Mouse (Mus musculus) layer of hippocampus, adult 9-11 months (tissue): Measurements from ENCODE around the gene Arl15.

Source experiments
- DNase-seq: peaks from one replicate; pipeline ENCODE4 v3.0.0; 2022

Gene Arl15

GRCm38 (mm10) chr13:113994586-113994985 lies 200.3 kb downstream of the Arl15 start:
- DNase-seq: no peak

DNA sequence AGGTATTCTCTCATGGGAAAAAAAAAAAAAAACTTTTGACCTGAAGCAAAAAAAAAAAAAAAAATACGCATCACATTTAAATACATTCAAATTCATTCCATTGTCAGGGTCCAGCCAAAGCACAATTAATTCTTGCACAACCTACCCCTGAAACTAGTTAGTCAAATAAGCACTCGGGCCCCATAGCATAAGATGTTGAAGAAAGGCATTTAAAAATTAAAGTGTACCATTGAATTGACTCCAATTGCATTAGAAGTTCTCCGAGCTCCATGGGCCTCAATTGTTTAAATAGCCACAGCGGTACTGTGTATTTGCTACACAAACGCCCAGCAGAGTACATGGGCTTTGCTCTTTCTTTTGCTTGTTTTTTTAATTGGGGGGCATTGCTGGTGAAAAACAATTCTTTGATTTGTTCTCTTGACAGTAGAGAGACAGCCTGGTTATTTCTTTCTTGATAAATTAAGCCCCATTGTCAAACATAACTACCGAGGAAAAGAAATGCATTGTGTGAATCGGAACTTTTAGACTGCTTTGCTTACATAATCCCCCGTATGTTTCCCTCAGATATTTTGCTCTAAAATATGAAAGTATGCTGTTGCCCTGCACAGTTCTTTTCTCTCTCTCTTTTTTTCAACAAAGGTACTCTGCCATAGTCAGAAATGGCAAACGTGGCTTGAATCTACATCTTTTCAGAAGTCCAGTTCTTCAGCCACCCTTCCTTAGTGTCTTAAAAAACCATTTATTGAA lies 201.4 kb downstream of the Arl15 start:
- DNase-seq: no peak

- DNase-seq: no peak
These were observed 204.5 kb downstream of the Arl15 start for GRCm38 (mm10) chr13:113998811-113999210.

DNA sequence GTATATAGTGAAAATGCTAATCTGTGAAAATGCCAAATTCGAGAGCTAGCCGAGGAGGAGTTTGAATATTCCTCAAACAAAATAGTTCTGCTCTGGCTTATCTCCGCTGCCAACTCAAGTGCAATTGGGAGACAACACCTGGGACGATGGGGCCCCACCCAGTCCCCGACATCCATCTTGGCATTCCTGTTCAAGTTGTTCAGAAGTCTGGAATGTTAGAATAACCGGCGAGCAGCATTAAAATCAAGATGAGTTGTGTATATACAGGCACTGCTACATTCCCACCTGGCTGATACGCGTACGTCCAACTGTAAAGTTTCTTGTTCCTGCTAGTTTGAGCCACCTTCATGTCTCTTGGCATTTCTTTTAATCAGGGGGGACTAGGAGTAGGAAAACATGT lies 209.2 kb downstream of the Arl15 start:
- no peak for DNase-seq

DNA sequence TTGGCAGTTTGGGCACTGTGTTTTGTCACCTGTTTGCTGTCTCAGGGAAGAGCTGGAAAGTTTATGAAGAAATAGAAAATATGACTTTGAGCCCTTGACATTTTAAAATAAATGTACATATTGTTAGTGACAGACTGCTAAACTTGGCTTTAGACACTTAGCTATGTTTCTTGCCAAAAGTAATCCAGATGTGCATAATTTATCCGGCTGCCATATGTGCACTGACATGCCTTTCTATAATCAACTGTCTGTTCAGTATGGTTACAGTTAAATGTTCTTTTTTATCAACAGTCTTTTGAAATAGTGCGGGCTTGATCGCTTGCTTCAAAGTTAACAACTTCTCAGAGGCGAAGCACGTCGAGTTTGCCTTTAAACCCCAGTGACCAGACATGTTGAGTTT lies 209.9 kb downstream of the Arl15 start:
- DNase-seq: no peak

GRCm38 (mm10) chr13:114009786-114010185 lies 215.5 kb downstream of the Arl15 start:
- DNase-seq: no peak

GRCm38 (mm10) chr13:114010521-114010920 lies 216.2 kb downstream of the Arl15 start:
- DNase-seq: no peak

GRCm38 (mm10) chr13:114011019-114011418 lies 216.7 kb downstream of the Arl15 start:
- no peak for DNase-seq

GRCm38 (mm10) chr13:114017928-114018327 lies 223.6 kb downstream of the Arl15 start:
- no peak for DNase-seq

DNA sequence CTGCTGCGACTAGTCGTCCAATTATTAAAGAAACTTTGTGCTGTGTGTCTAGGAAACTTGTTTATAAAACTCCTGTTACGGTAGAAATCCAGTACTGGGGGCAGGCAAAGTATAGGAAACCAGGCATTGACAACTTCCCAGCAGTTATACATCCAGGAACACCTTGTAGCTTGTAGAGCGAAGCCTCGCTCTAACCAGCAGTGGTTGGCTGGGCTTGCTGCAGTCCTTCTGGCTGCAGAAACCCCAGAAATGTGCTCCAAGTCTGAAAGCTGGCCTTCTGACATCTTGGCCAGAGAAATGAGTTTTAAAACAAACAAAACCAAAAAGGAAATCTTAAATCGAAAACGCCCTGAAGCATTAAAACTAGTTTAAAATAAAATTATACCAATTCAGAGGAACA lies 229.2 kb downstream of the Arl15 start:
- no peak for DNase-seq

DNA sequence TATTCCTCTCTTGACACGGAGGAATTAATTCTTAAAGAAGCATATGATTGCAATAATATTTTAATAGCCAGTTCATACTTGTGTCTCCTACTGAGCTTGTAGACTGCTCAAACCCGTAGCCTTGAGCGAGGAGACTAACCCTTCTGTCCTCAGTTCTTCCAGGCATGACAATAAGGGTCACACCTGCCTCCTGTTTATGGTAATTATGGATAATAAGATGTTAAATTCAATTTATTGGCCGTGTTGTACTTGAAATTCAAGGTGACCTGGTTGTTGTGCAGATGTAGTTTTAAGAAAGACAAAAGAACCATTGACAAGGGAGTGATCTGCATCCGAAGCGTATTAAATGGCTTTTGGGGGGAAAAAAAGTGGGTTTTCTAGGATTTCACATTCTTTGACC lies 232.0 kb downstream of the Arl15 start:
- DNase-seq: no peak

DNA sequence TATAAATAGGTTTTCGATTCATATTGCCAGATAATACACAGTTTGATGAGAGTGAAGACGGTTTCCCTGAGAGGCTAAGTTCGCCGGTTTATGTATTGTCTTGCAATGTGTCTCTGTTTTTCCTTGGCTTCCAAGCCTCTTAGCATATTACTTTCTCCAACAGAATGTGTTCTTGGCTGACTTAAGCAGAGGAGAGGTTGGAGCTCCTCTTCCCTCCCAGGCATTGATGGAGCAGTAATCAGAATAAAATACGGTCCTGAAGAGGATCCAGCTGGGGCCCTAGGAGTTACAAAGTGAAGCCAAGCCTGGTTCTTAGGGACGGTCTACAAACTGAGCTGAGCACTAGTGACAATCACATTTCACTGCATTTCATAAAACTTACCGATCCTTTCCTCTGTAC lies 232.4 kb downstream of the Arl15 start:
- DNase-seq: no peak

DNA sequence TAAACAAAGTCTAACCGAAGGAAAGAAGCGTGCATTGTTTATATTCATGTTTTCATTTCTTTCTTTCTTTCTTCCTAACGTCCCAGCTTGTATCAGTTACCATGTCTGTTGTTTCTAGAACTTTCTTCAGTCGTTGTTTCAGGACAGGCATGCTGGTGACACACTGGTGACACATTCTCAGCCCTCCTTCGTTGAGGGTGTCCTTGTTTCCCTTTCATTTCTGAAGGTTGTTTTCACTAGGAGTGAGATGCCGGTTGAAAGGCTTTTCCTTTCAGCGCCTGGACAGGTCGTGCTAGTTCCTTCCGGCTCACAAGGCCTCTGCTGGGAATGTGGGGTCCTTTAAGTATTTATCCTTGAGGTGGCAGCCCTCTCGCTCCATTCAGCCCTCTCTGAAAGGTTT lies 253.8 kb downstream of the Arl15 start:
- no peak for DNase-seq

GRCm38 (mm10) chr13:114048688-114049087 lies 254.4 kb downstream of the Arl15 start:
- DNase-seq: no peak

DNA sequence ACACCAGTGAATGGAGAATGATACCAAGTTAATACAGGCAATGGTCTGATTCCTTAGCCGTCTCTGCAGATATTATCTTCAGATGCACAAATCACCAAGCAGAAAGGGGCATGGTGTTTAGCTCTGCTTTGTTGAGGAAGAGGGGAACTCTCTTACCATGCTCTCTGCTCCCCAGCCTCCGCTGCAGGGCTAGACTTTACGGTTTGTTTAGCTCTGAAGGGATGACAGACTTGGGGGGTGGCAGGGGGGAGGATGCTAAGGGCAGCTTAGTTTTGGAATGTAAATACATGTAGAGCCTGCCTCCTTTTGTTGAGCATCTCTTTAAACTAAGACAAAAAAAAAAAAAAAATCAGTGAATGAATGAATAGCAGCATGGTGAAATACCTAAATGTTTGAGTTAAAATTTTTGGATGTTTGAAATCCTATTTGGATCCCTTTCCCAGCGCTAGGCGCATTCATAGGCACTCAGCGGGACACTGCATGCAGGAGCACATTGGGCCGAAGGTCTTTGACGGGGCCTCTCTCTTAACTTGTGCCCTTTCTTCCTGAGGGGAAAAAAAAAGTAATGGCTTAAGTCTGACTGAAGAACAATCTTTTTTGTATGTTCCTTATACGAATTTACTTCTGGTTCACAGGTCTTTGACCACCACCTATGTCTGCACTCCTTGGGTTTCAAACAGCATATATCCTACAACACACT lies 257.0 kb downstream of the Arl15 start:
- no peak for DNase-seq

DNA sequence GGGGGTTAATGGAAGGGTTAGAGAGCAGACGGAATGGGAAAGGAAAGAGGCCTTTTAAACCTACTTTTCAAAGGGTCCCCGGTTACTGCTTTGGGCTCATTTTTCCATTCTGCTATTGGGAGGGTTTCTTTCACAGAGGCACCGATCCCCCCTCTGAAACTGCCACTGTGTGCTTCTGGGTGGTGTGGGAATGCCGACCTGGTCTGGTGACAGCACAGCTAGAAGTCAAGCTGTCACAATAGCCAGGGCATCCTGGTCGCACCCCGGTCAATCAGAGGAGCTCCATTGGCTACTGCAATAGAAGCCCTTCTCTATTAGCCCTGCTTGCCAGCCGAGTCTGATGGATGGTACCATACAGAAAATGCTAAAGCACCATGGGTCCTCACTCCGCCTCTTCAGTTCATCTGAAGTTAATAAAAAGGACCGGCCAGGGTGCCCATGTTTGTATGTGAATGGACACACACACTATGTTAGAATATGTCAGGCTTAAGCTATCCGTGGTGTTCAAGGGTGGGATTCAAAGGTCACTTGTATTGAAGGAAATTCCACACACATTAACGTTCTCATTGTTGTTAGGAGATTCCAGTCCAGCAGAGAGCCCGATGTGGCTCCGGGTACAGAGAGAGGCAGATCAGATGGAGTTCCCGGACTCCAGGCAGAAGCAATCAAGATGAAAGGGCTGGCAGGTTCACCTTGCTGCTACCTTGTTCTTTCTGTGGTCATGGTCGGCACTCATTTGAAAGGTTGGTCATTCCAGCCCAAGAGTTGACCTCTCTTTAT lies 258.3 kb downstream of the Arl15 start:
- DNase-seq: no peak

DNA sequence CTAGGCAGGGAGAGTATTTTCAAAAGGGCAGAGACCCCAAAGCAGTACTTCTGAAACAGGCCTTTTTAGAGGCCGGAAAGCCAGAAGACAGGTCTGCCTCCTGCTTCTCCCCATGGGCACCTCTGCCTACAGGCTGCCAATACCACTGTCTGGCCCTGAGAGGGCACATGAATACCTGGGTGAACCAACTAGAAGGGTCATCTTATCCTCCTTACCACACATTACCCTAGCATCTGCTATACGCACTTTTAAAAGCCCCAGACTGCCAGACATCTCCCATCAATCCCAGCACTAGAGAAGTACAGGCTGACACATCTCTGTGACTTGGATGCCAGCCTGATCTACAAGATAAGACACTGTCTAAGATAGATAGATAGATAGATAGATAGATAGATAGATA lies 259.0 kb downstream of the Arl15 start:
- no peak for DNase-seq

- DNase-seq: no peak
These were observed 261.4 kb downstream of the Arl15 start for GRCm38 (mm10) chr13:114055686-114056085.

DNA sequence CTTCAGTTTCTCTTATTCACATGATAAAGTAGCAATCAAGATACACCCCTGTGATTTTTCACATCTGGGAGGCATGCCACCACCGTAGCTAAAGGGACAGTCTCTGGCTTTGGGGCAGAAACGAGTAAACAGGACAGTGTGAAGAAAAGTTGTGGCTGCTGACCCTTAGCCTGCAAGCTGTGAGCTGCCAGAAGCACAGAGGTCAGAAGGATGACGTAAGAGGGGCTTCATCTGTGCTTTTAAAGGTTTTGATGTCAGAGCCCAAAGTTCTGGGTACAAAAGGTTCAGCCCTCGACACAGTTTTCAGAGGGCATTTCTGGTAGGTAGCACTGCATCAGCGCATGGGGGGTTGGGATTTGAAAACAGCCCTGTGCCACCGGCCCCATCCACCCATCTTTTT lies 266.0 kb downstream of the Arl15 start:
- DNase-seq: no peak

GRCm38 (mm10) chr13:114061234-114061633 lies 266.9 kb downstream of the Arl15 start:
- DNase-seq: no peak

DNA sequence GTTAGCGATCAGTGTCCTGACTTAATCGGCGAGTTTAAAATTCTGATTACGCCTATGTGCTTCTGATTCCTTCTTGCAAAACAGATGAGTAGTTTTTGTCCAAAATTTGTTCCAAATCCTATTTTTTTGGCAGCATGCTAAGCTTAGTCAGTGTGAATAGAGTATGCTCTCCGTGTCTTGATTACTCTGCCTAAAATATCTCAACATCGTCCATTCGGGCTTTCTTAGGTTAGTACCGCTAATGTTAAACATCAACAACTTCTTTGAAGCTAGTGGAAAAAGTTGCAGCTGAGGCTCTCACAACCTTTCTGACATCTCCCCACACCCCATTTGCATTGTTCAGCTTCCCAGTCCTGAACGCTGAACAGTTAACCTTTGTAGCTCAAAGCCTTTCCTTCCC lies 269.8 kb downstream of the Arl15 start:
- DNase-seq: no peak

- DNase-seq: no peak
These were observed 270.7 kb downstream of the Arl15 start for GRCm38 (mm10) chr13:114065012-114065411.

- no peak for DNase-seq
These were observed 274.1 kb downstream of the Arl15 start for GRCm38 (mm10) chr13:114068421-114068820.

DNA sequence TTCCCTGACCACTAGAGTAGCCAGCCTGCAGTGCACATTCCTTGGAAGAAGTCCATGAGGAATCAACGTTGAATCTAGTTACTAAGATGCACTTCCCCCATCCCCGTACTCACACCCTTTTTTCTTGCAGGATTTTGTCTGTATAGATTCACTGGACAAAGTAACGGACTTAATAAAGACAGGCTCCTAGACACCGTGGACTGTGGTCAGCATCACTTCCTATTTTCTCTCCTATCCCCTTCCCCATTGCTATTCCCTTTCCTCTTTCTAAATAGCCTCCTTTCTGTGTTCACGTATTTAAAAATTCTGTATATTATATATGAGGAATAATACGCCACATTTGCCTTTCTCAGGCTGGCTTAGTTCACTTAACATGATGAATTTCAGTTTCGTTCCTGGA lies 277.1 kb downstream of the Arl15 start:
- no peak for DNase-seq
